Mouse (Mus musculus) embryonic facial prominence, embryonic 11.5 days (tissue): ENCODE measurements around the gene Msi2. TPM values are rescaled to one million over a fixed set of nuclear protein-coding genes. Genes with fewer than 3 reads are reported as not detected.

Experiments used
- ATAC-seq: fragments of 200-750 bp; cut with Nextera tagmentation; replicated peaks from 2 replicates; pipeline ENCODE4 v1.8.0; 2017; ENCODE audit warnings: low read depth; ENCODE audit not compliant: insufficient number of reproducible peaks, low FRiP score, low TSS enrichment
- DNase-seq: peaks from one replicate; pipeline ENCODE4 v3.0.0-alpha.2; 2015; ENCODE audit warnings: low spot score
- H3K27ac ChIP-seq: fragments of 300-500 bp; sonication (generic); replicated peaks from 2 replicates; pipeline ENCODE4 v1.5.1; 2014; ENCODE audit warnings: mild to moderate bottlenecking, low read depth, low read length, control low read depth
- H3K27me3 ChIP-seq: fragments of 300-500 bp; sonication (generic); 2 replicates; pipeline ENCODE4 v1.6.1; 2014; ENCODE audit warnings: mild to moderate bottlenecking, low read length, moderate library complexity, mixed read lengths; ENCODE audit not compliant: control insufficient read depth, insufficient read depth
- H3K36me3 ChIP-seq: fragments of 300-500 bp; sonication (generic); replicated peaks from 2 replicates; pipeline ENCODE4 v1.6.1; 2014; ENCODE audit warnings: low read depth, mild to moderate bottlenecking, low read length, moderate library complexity, mixed read lengths; ENCODE audit not compliant: control insufficient read depth, insufficient read depth
- H3K4me1 ChIP-seq: fragments of 300-500 bp; sonication (generic); 2 replicates; pipeline ENCODE4 v1.6.1; 2014; ENCODE audit warnings: low read length, mixed read lengths; ENCODE audit not compliant: control insufficient read depth, insufficient read depth
- H3K4me2 ChIP-seq: fragments of 300-500 bp; sonication (generic); 2 replicates; pipeline ENCODE4 v1.6.1; 2014; ENCODE audit warnings: low read depth, mild to moderate bottlenecking, control low read depth, low read length, moderate library complexity
- H3K4me3 ChIP-seq: fragments of 300-500 bp; sonication (generic); 2 replicates; pipeline ENCODE4 v1.5.1; 2014; ENCODE audit warnings: low read depth, low read length, control low read depth
- H3K9ac ChIP-seq: fragments of 300-500 bp; sonication (generic); replicated peaks from 2 replicates; pipeline ENCODE4 v1.6.1; 2014; ENCODE audit warnings: mild to moderate bottlenecking, control low read depth, low read length
- H3K9me3 ChIP-seq: fragments of 300-500 bp; sonication (generic); replicated peaks from 2 replicates; pipeline ENCODE4 v1.6.1; 2016; ENCODE audit warnings: mild to moderate bottlenecking, low read length, inconsistent platforms, mixed read lengths; ENCODE audit not compliant: control insufficient read depth
- WGBS: fragments of 180-500 bp; shearing (Covaris S2); extraction: QIAGEN DNeasy Blood & Tissue Kit; methylation state at CpG from one replicate; pipeline ENCODE4 v1.1.7; 2014; 5-methylcytosine and 5-hydroxymethylcytosine counted together
- polyA plus RNA-seq: library from polyadenylated mRNA; unstranded; fragments of >200 nt; fragmentation: Nextera tagmentation; extraction: Ambion mirVana; gene quantifications from 2 replicates; pipeline ENCODE4 v1.2.1, GENCODE M21; 2014

The Msi2 gene
- polyA plus RNA-seq, 1 experiment from 2014 or later = 13.4 TPM

GRCm38 (mm10) chr11:88627327-88627726, 91.0 kb downstream of the Msi2 start:
- Histone ChIP-seq H3K9ac (no peak overlapping the region), H3K4me3 (no peak overlapping the region), H3K27me3 (no peaks in the 10 kb centered on the region), H3K9me3 (no peaks in the 10 kb centered on the region), H3K4me2 (no peak overlapping the region), H3K27ac (no peak overlapping the region), H3K36me3 (no peaks in the 10 kb centered on the region), H3K4me1 (peaks cover 3% of the 10 kb centered on the region; the same call in 1 of the 2 replicates)
- WGBS = 56% methylated on average over 7 of the region's 7 CpGs
- ATAC-seq (no peak), DNase-seq (no peak)

GRCm38 (mm10) chr11:88626576-88626975, 91.7 kb downstream of the Msi2 start:
- H3K27me3 ChIP-seq = no peaks in the 10 kb centered on the region
- no peak overlapping the region for H3K4me3 ChIP-seq
- ATAC-seq (no peak), DNase-seq (no peak)
- no peaks in the 10 kb centered on the region for H3K36me3 ChIP-seq
- peaks cover 3% of the 10 kb centered on the region; the same call in 1 of the 2 replicates for H3K4me1 ChIP-seq
- WGBS = 68% methylated on average over 8 of the region's 8 CpGs
- H3K4me2 ChIP-seq = no peak overlapping the region
- no peak overlapping the region for H3K27ac ChIP-seq
- H3K9ac ChIP-seq = no peak overlapping the region
- no peaks in the 10 kb centered on the region for H3K9me3 ChIP-seq

GRCm38 (mm10) chr11:88626061-88626460, 92.3 kb downstream of the Msi2 start:
- Histone ChIP-seq H3K4me1 (peaks cover 3% of the 10 kb centered on the region; the same call in 1 of the 2 replicates), H3K36me3 (no peaks in the 10 kb centered on the region)
- WGBS = 51% methylated on average over 9 of the region's 9 CpGs

GRCm38 (mm10) chr11:88625063-88625462, 93.2 kb downstream of the Msi2 start:
- H3K36me3 ChIP-seq = no peaks in the 10 kb centered on the region
- DNase-seq (no peak), ATAC-seq (no peak)
- no peak overlapping the region for H3K9ac ChIP-seq
- no peak overlapping the region for H3K4me3 ChIP-seq
- no peaks in the 10 kb centered on the region for H3K9me3 ChIP-seq
- peaks cover 3% of the 10 kb centered on the region for H3K4me1 ChIP-seq
- H3K4me2 ChIP-seq = no peak overlapping the region
- no peak overlapping the region for H3K27ac ChIP-seq
- 89% methylated on average over 14 of the region's 14 CpGs for WGBS
- H3K27me3 ChIP-seq = no peaks in the 10 kb centered on the region

More at GRCm38 (mm10) chr11:88626061-88626460, 92.3 kb downstream of the Msi2 start:
- DNase-seq = no peak
- no peaks in the 10 kb centered on the region for H3K27me3 ChIP-seq
- no peak overlapping the region for H3K4me2 ChIP-seq
- no peak for ATAC-seq
- H3K9ac ChIP-seq = no peak overlapping the region
- no peak overlapping the region for H3K27ac ChIP-seq
- H3K9me3 ChIP-seq = no peaks in the 10 kb centered on the region
- no peak overlapping the region for H3K4me3 ChIP-seq

- no peaks in the 10 kb centered on the region for H3K9me3 ChIP-seq
- no peak overlapping the region for H3K9ac ChIP-seq
- no peak for DNase-seq
- no peak for ATAC-seq
- H3K36me3 ChIP-seq = no peaks in the 10 kb centered on the region
- no peak overlapping the region for H3K4me2 ChIP-seq
- no peak overlapping the region for H3K4me3 ChIP-seq
- H3K4me1 ChIP-seq = peaks cover 3% of the 10 kb centered on the region
- no peaks in the 10 kb centered on the region for H3K27me3 ChIP-seq
- H3K27ac ChIP-seq = no peak overlapping the region
- 81% methylated on average over 6 of the region's 6 CpGs for WGBS
Measured at GRCm38 (mm10) chr11:88624627-88625026, 93.7 kb downstream of the Msi2 start.

- no peaks in the 10 kb centered on the region for H3K36me3 ChIP-seq
- no peak overlapping the region for H3K27ac ChIP-seq
- 73% methylated on average over 6 of the region's 6 CpGs for WGBS
- H3K4me2 ChIP-seq = no peak overlapping the region
- H3K9me3 ChIP-seq = no peaks in the 10 kb centered on the region
- ATAC-seq (no peak), DNase-seq (no peak)
- H3K27me3 ChIP-seq = no peaks in the 10 kb centered on the region
- no peak overlapping the region for H3K9ac ChIP-seq
- no peak overlapping the region for H3K4me3 ChIP-seq
- H3K4me1 ChIP-seq = peaks cover 5% of the 10 kb centered on the region
Measured at GRCm38 (mm10) chr11:88623671-88624070, 94.6 kb downstream of the Msi2 start.

- Histone ChIP-seq H3K4me3 (no peak overlapping the region), H3K9me3 (no peaks in the 10 kb centered on the region), H3K9ac (no peak overlapping the region), H3K36me3 (no peaks in the 10 kb centered on the region), H3K27me3 (no peaks in the 10 kb centered on the region), H3K4me2 (no peak overlapping the region), H3K27ac (no peak overlapping the region), H3K4me1 (peaks cover 5% of the 10 kb centered on the region)
- WGBS = 50% methylated on average over 6 of the region's 6 CpGs
- DNase-seq (no peak), ATAC-seq (no peak)
Measured at GRCm38 (mm10) chr11:88622496-88622895, 95.8 kb downstream of the Msi2 start.

GRCm38 (mm10) chr11:88621789-88622188, 96.5 kb downstream of the Msi2 start:
- no peak overlapping the region for H3K9ac ChIP-seq

More at GRCm38 (mm10) chr11:88621789-88622188, 96.5 kb downstream of the Msi2 start:
- Histone ChIP-seq H3K4me1 (peaks cover 5% of the 10 kb centered on the region), H3K36me3 (no peaks in the 10 kb centered on the region), H3K4me2 (no peak overlapping the region), H3K9me3 (no peaks in the 10 kb centered on the region), H3K27me3 (no peaks in the 10 kb centered on the region), H3K27ac (no peak overlapping the region), H3K4me3 (no peak overlapping the region)
- WGBS = 84% methylated on average over 4 of the region's 4 CpGs
- DNase-seq (no peak), ATAC-seq (no peak)
